Mouse (Mus musculus) megakaryocyte, adult 5-6 weeks (primary cell): ENCODE results near the gene Stk36. TPM values are rescaled to one million over a fixed set of nuclear protein-coding genes. Genes with fewer than 3 reads are reported as not detected.

Experiments used
- ATAC-seq: 2 replicates; pipeline ENCODE4 v1.8.0; 2016; ENCODE audit warnings: mild to moderate bottlenecking, inconsistent platforms; ENCODE audit not compliant: poor library complexity, severe bottlenecking
- total RNA-seq, 2 experiments: library from RNA; stranded (forward) in 1 of 2; stranded (reverse) in 1 of 2; fragments of 153-499, 151-499 nt in 1 of 2; fragments of 221-1000, 200-1000 nt in 1 of 2; gene quantifications; 2 replicates each; pipeline versions ENCODE4 v1.2.3 to v1.2.4; 2015 to 2017

The Stk36 gene
- total RNA-seq, 2 experiments from 2014 or later = not detected

DNA sequence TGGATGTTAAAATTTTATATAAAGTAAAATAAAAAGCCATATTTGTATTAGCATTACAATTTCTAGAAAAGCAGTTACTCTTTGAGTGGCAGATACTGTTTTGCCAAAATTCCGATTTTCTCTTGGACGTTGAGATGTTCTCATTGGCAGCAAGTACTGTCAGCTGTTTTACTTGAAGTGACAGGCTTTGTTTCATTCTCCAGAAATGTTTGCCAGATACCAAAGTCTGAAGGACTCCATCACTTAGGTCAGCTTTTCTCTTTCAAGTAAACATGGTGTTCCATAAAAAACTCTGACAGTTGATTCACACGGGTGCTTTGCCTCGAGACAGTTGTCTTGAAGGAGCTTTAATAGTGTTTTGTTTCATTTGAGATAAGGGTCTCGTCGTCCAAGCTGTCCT is 63.9 kb downstream of the Stk36 start:
- no peak for ATAC-seq

- ATAC-seq = no peak
These were observed 67.1 kb downstream of the Stk36 start for GRCm38 (mm10) chr1:74668371-74668770.

DNA sequence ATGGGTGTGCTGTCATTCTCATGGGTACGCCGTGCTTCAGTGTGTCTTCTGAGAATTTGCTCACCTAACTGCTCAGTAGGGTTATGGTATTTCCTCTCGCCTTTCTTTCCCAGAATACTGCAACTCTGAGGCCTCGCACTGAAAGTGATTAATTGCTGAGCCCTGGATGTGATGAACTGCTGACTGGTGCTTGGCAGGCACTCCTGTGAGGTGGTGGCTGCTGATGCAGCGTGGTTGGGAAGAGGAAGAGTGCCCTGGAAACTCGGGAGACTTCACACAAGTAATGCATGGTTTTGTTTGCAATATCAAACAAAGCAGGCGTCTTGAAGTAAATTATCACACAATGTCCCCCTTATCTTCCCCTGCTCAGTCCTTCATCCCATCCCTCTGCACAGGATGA is 71.5 kb downstream of the Stk36 start:
- ATAC-seq = no peak

DNA sequence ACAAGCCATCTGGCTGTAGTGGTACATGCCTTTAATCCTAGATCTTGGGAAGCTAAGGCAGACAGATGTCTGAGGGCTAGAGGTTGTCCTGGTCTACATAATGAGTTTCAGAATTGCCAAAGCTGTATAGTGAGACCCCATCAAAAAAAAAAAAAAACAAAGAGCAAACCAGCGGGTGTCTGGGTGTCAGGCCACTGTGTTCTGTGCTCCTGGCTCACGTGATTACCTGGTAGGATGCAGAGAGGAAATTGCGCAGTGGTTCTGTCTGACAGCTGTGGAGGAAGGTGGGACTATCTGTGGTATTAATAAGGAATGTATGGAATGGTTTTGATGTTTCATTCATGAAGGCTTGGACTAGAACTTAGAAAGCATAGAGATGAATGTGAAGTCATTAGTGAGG is 75.6 kb downstream of the Stk36 start:
- no peak for ATAC-seq

GRCm38 (mm10) chr1:74677843-74678242 is 76.6 kb downstream of the Stk36 start:
- ATAC-seq = no peak

Other genes with a start within 250 kb of the Stk36 start
- gene Catip, start 239.3 kb upstream of the Stk36 start, total RNA-seq (2015) = 0.07 TPM in 1 of 2 replicates, not detected in the other
- gene Catip, start 239.3 kb upstream of the Stk36 start, total RNA-seq (2017) = 0.26 TPM in 1 of 2 replicates, not detected in the other
- gene Slc11a1, start 226.2 kb upstream of the Stk36 start, total RNA-seq (2015) = 54.7 and 60.8 TPM in 2 replicates
- 46.2 and 48.1 TPM in 2 replicates for gene Slc11a1, start 226.2 kb upstream of the Stk36 start, total RNA-seq (2017)
- gene Ctdsp1, start 209.9 kb upstream of the Stk36 start, total RNA-seq (2015) = 130 and 145 TPM in 2 replicates
- 53.2 and 61.1 TPM in 2 replicates for gene Ctdsp1, start 209.9 kb upstream of the Stk36 start, total RNA-seq (2017)
- not detected in 2 replicates for gene Vil1, start 192.1 kb upstream of the Stk36 start, total RNA-seq (2015)
- not detected in 2 replicates for gene Vil1, start 192.1 kb upstream of the Stk36 start, total RNA-seq (2017)
- gene Cnot9, start 95.4 kb upstream of the Stk36 start, total RNA-seq (2015) = 36.8 and 40.0 TPM in 2 replicates
- 58.0 and 71.2 TPM in 2 replicates for gene Cnot9, start 95.4 kb upstream of the Stk36 start, total RNA-seq (2017)
- not detected in 2 replicates for gene Plcd4, start 58.6 kb upstream of the Stk36 start, total RNA-seq (2015)
- gene Plcd4, start 58.6 kb upstream of the Stk36 start, total RNA-seq (2017) = not detected in 2 replicates
- gene Usp37, start 57.2 kb upstream of the Stk36 start, total RNA-seq (2015) = 14.7 and 18.0 TPM in 2 replicates
- gene Usp37, start 57.2 kb upstream of the Stk36 start, total RNA-seq (2017) = 23.0 and 26.4 TPM in 2 replicates
- gene Zfp142, start 13.2 kb upstream of the Stk36 start, total RNA-seq (2015) = 14.5 and 16.2 TPM in 2 replicates
- gene Zfp142, start 13.2 kb upstream of the Stk36 start, total RNA-seq (2017) = 6.2 and 7.2 TPM in 2 replicates
- 9.8 and 9.9 TPM in 2 replicates for gene Bcs1l, start 13.2 kb upstream of the Stk36 start, total RNA-seq (2015)
- 8.3 and 10.9 TPM in 2 replicates for gene Bcs1l, start 13.2 kb upstream of the Stk36 start, total RNA-seq (2017)
- gene Rnf25, start within 50 bp of the Stk36 start, total RNA-seq (2015) = 24.5 and 27.6 TPM in 2 replicates
- 38.1 and 41.3 TPM in 2 replicates for gene Rnf25, start within 50 bp of the Stk36 start, total RNA-seq (2017)
- 9.3 and 10.1 TPM in 2 replicates for gene Ttll4, start 60.3 kb downstream of the Stk36 start, total RNA-seq (2015)
- gene Ttll4, start 60.3 kb downstream of the Stk36 start, total RNA-seq (2017) = 9.4 and 12.2 TPM in 2 replicates
- gene Cyp27a1, start 112.1 kb downstream of the Stk36 start, total RNA-seq (2015) = 73.8 and 76.6 TPM in 2 replicates
- 72.2 and 76.2 TPM in 2 replicates for gene Cyp27a1, start 112.1 kb downstream of the Stk36 start, total RNA-seq (2017)
- not detected in 2 replicates for gene Prkag3, start 147.8 kb downstream of the Stk36 start, total RNA-seq (2015)
- gene Prkag3, start 147.8 kb downstream of the Stk36 start, total RNA-seq (2017) = not detected in 2 replicates
- gene Wnt6, start 170.4 kb downstream of the Stk36 start, total RNA-seq (2015) = 0.11 and 0.14 TPM in 2 replicates
- 0.55 and 1.1 TPM in 2 replicates for gene Wnt6, start 170.4 kb downstream of the Stk36 start, total RNA-seq (2017)
- gene Wnt10a, start 190.1 kb downstream of the Stk36 start, total RNA-seq (2015) = not detected in 2 replicates
- gene Wnt10a, start 190.1 kb downstream of the Stk36 start, total RNA-seq (2017) = not detected in 2 replicates